Mouse (Mus musculus): ENCODE results near the gene Lrp6.

Gene Lrp6

GRCm38 (mm10) chr6:134605196-134605595, 38.4 kb upstream of the Lrp6 start:
- TF ChIP-seq CTCF (conservative IDR thresholded peaks at IDR 0.05; ENCODE audit: low read length), result no peak
- no peak for TF ChIP-seq POU5F1 (IDR thresholded peaks at IDR 0.05; ENCODE audit: borderline replicate concordance, low read length)
- no peak for TF ChIP-seq NANOG (IDR thresholded peaks at IDR 0.05; ENCODE audit: borderline replicate concordance, low read length)
- H3K27me3 ChIP-seq (ENCODE audit: insufficient read depth, low read length), result 0 out of 2 replicates have a peak, but pooled peaks cover 4% of the 10 kb centered on the region
- no peaks in the 10 kb centered on the region for H3K36me3 ChIP-seq (ENCODE audit: insufficient read depth, low read length)
- peaks cover 41% of the 10 kb centered on the region for H3K4me1 ChIP-seq (replicated peaks; ENCODE audit: low read depth, low read length)
- no peak overlapping the region for H3K4me3 ChIP-seq (replicated peaks; ENCODE audit: low read length)
- no peaks in the 10 kb centered on the region for H3K9me3 ChIP-seq (ENCODE audit: low read length)

- H3K27me3 ChIP-seq (ENCODE audit: insufficient read depth, low read length), result 0 out of 2 replicates have a peak, but pooled peaks cover 4% of the 10 kb centered on the region
These were observed 35.7 kb upstream of the Lrp6 start for GRCm38 (mm10) chr6:134602371-134603003.

GRCm38 (mm10) chr6:134601766-134602165, 35.0 kb upstream of the Lrp6 start:
- no peaks in the 10 kb centered on the region for H3K9me3 ChIP-seq (ENCODE audit: low read length)
- H3K27me3 ChIP-seq (ENCODE audit: insufficient read depth, low read length), result 0 out of 2 replicates have a peak, but pooled peaks cover 4% of the 10 kb centered on the region
- no peak for TF ChIP-seq CTCF (conservative IDR thresholded peaks at IDR 0.05; ENCODE audit: low read length)
- TF ChIP-seq NANOG (IDR thresholded peaks at IDR 0.05; ENCODE audit: borderline replicate concordance, low read length), result no peak
- TF ChIP-seq POU5F1 (IDR thresholded peaks at IDR 0.05; ENCODE audit: borderline replicate concordance, low read length), result no peak
- no peak overlapping the region for H3K4me3 ChIP-seq (replicated peaks; ENCODE audit: low read length)
- peaks cover 22% of the 10 kb centered on the region for H3K4me1 ChIP-seq (replicated peaks; ENCODE audit: low read depth, low read length)
- H3K36me3 ChIP-seq (ENCODE audit: insufficient read depth, low read length), result no peaks in the 10 kb centered on the region

More at GRCm38 (mm10) chr6:134602371-134603003, 35.7 kb upstream of the Lrp6 start:
- no peaks in the 10 kb centered on the region for H3K36me3 ChIP-seq (ENCODE audit: insufficient read depth, low read length)
- no peaks in the 10 kb centered on the region for H3K9me3 ChIP-seq (ENCODE audit: low read length)
- TF ChIP-seq NANOG (IDR thresholded peaks at IDR 0.05; ENCODE audit: borderline replicate concordance, low read length) (no peak), POU5F1 (IDR thresholded peaks at IDR 0.05; ENCODE audit: borderline replicate concordance, low read length) (no peak), CTCF (conservative IDR thresholded peaks at IDR 0.05; ENCODE audit: low read length) (no peak)
- H3K4me3 ChIP-seq (replicated peaks; ENCODE audit: low read length), result no peak overlapping the region
- H3K4me1 ChIP-seq (replicated peaks; ENCODE audit: low read depth, low read length), result peaks cover 24% of the 10 kb centered on the region

- Histone ChIP-seq H3K9me3 (ENCODE audit: low read length) (no peaks in the 10 kb centered on the region), H3K36me3 (ENCODE audit: insufficient read depth, low read length) (no peaks in the 10 kb centered on the region), H3K4me3 (replicated peaks; ENCODE audit: low read length) (no peak overlapping the region), H3K27me3 (ENCODE audit: insufficient read depth, low read length) (0 out of 2 replicates have a peak, but pooled peaks cover 4% of the 10 kb centered on the region), H3K4me1 (replicated peaks; ENCODE audit: low read depth, low read length) (peaks cover 16% of the 10 kb centered on the region)
- TF ChIP-seq CTCF (conservative IDR thresholded peaks at IDR 0.05; ENCODE audit: low read length) (no peak), POU5F1 (IDR thresholded peaks at IDR 0.05; ENCODE audit: borderline replicate concordance, low read length) (no peak), NANOG (IDR thresholded peaks at IDR 0.05; ENCODE audit: borderline replicate concordance, low read length) (no peak)
These were observed 34.4 kb upstream of the Lrp6 start for GRCm38 (mm10) chr6:134601130-134601529.

DNA sequence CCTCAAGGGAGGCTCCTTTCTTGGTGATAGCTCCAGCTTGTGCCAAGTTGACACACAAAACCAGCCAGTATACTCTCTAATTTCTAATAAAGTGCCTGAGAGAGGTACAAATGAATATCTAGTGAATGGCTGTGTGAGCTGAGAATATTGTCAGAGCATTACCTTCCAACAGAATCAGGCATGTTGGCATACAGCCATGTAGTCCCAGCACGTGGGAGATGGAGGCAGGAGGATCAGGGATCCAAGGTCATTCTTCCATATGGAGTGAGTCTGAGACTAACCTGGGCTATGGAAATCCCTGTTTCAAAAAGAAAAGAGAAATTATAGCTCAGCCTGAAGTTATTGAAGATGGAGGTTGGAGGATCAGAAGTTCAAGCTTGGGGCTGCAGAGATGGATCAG, 32.5 kb upstream of the Lrp6 start:
- no peaks in the 10 kb centered on the region for H3K36me3 ChIP-seq (ENCODE audit: insufficient read depth, low read length)
- H3K27me3 ChIP-seq (ENCODE audit: insufficient read depth, low read length), result 0 out of 2 replicates have a peak, but pooled peaks cover 3% of the 10 kb centered on the region
- peaks cover 23% of the 10 kb centered on the region for H3K4me1 ChIP-seq (replicated peaks; ENCODE audit: low read depth, low read length)
- TF ChIP-seq CTCF (conservative IDR thresholded peaks at IDR 0.05; ENCODE audit: low read length) (no peak), NANOG (IDR thresholded peaks at IDR 0.05; ENCODE audit: borderline replicate concordance, low read length) (no peak), POU5F1 (IDR thresholded peaks at IDR 0.05; ENCODE audit: borderline replicate concordance, low read length) (no peak)
- no peaks in the 10 kb centered on the region for H3K9me3 ChIP-seq (ENCODE audit: low read length)
- H3K4me3 ChIP-seq (replicated peaks; ENCODE audit: low read length), result no peak overlapping the region

DNA sequence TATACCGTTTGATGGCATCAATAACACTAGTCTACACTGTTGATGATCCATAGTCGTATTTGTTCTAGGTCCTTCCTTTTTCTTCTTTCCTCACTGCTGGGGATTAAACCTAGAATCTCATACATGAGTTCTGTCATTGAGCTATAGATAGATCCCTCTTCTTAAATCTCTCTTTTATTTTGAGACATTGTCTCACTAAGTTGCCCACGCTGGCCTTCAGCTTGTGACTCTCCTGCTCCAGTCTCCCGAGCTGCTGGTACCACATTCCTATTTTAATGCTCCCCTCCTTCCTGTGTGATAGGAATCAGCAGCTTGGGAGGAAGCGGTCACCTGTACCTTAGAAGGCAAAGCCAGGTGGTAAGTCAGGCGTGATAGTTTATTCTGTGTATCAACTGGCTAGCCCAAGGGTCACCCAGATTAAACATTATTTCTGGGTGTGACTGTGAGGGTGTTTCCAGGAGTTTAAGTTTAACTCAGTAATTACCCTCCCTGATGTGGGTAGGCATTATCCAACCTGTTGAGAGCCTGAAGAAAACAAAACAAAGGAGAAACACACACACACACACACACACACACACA, 31.0 kb upstream of the Lrp6 start:
- no peaks in the 10 kb centered on the region for H3K9me3 ChIP-seq (ENCODE audit: low read length)
- 0 out of 2 replicates have a peak, but pooled peaks cover 3% of the 10 kb centered on the region for H3K27me3 ChIP-seq (ENCODE audit: insufficient read depth, low read length)
- TF ChIP-seq POU5F1 (IDR thresholded peaks at IDR 0.05; ENCODE audit: borderline replicate concordance, low read length), result no peak
- H3K4me1 ChIP-seq (replicated peaks; ENCODE audit: low read depth, low read length), result peaks cover 23% of the 10 kb centered on the region
- no peaks in the 10 kb centered on the region for H3K36me3 ChIP-seq (ENCODE audit: insufficient read depth, low read length)
- no peak overlapping the region for H3K4me3 ChIP-seq (replicated peaks; ENCODE audit: low read length)

DNA sequence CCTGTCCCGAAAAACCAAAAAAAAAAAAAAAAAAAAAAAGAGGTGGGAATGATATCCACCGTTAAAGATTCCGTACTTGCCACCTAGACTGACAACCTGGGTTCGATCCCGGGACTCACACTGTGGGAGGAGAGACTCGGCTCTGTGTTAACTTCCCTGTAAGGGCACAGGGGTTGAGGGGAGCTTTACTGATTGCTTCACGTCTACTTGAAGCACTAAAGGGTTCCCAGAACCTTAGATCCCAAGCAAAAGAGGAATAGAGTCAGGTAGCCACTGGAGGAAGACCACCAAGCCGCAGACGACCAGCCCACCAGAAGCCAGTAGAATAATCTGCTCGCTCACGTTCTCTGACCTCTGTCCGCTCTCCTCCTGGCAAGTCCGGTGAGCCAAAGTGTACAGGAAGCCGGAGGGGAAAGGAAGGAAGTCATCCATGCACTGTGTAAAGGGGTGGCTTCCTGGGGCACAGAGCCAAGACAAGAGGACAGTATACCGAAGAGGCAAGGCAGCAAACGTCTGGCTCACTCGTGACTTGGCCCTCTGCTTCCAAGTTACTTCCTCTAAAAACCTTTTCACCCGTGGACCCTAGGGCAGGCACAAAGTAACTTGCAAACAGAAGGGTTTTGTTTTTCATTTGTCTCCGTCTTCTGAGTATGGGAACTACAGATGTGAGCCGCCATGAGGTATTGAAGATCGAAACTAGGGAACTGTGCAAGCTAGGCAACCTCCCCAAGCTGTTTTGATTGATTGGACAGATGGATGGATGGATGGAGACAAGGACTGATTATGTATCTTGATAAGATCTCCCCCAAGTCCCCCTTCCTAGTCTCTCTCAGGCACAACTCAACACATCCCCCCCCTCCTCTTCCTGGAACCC, 28.0 kb upstream of the Lrp6 start:
- 0 out of 2 replicates have a peak overlapping the region, but pooled peaks have one; percentile 29 for H3K4me3 ChIP-seq (replicated peaks; ENCODE audit: low read length)
- peaks cover 10% of the 10 kb centered on the region for H3K4me1 ChIP-seq (replicated peaks; ENCODE audit: low read depth, low read length)
- TF ChIP-seq NANOG (IDR thresholded peaks at IDR 0.05; ENCODE audit: borderline replicate concordance, low read length) (no peak), CTCF (conservative IDR thresholded peaks at IDR 0.05; ENCODE audit: low read length) (no peak), POU5F1 (IDR thresholded peaks at IDR 0.05; ENCODE audit: borderline replicate concordance, low read length) (no peak)
- H3K36me3 ChIP-seq (ENCODE audit: insufficient read depth, low read length), result no peaks in the 10 kb centered on the region
- H3K9me3 ChIP-seq (ENCODE audit: low read length), result no peaks in the 10 kb centered on the region
- 0 out of 2 replicates have a peak, but pooled peaks cover 3% of the 10 kb centered on the region for H3K27me3 ChIP-seq (ENCODE audit: insufficient read depth, low read length)

- H3K9me3 ChIP-seq (ENCODE audit: low read length), result no peaks in the 10 kb centered on the region
- H3K4me1 ChIP-seq (replicated peaks; ENCODE audit: low read depth, low read length), result peaks cover 10% of the 10 kb centered on the region
- H3K4me3 ChIP-seq (replicated peaks; ENCODE audit: low read length), result no peak overlapping the region
- H3K27me3 ChIP-seq (ENCODE audit: insufficient read depth, low read length), result 0 out of 2 replicates have a peak, but pooled peaks cover 3% of the 10 kb centered on the region
- H3K36me3 ChIP-seq (ENCODE audit: insufficient read depth, low read length), result no peaks in the 10 kb centered on the region
- TF ChIP-seq CTCF (conservative IDR thresholded peaks at IDR 0.05; ENCODE audit: low read length) (no peak), POU5F1 (IDR thresholded peaks at IDR 0.05; ENCODE audit: borderline replicate concordance, low read length) (no peak), NANOG (IDR thresholded peaks at IDR 0.05; ENCODE audit: borderline replicate concordance, low read length) (no peak)
These were observed 24.8 kb upstream of the Lrp6 start for GRCm38 (mm10) chr6:134591614-134592013.
